Mouse (Mus musculus): ENCODE results near the gene Ube2l6.
"Not testable (repeated sequence)": the region's sequence is repeated elsewhere in the genome, so short reads cannot be mapped to it uniquely, and the experiment has no call there.

Ube2l6 gene

DNA sequence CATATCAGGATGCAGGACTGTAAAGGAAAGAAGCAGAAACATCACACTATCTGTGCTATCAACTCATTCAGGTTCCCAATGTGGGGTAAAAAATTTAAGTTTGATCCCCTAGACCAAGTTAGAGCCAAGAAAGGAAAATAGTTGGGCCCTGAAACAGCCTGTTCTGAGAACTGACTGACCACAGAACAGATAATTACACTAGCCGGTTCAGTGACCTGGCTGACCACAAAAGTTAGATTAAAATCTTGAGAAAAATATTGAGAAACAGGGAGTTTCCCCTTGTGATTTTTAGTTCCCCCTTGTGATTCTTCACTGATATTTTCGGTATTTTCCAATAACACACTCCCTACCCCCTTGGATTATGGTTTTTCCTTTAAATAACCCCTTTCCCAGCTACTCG lies 4.8 kb upstream of the Ube2l6 start:
- DNase-seq: no peak

DNA sequence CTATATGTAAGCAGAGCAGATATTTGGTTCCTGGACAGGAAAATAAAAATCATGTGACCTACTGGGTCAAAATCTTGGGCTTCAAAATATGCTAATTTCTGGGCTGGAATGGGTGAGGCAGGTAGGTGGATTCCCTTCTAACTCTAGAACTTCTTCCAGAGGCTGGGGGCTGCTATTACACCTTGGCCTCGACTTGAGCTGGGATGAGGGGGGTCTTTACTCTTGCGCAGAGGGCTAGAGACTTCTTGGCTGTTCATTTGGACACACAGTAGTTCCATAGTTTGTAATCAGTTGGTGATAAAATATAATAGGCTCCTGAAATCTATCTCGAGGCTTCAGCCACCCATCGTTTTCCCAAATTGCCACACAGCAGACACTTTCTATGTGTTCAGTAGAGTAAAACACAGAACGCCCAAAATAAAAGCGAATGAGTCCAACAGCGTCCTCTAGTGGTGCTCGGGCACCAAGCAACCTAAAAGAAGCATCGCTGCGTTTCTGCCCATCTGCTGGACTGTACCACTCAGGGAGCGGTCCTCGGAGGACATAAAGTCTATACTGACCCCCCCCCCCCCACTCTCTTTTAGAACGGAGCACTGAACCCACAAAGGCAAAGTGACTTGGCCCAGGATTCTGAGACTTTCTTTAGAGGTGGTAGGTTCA lies 665 bp upstream of the Ube2l6 start:
- DNase-seq: peak; percentile 85 to 88

DNA sequence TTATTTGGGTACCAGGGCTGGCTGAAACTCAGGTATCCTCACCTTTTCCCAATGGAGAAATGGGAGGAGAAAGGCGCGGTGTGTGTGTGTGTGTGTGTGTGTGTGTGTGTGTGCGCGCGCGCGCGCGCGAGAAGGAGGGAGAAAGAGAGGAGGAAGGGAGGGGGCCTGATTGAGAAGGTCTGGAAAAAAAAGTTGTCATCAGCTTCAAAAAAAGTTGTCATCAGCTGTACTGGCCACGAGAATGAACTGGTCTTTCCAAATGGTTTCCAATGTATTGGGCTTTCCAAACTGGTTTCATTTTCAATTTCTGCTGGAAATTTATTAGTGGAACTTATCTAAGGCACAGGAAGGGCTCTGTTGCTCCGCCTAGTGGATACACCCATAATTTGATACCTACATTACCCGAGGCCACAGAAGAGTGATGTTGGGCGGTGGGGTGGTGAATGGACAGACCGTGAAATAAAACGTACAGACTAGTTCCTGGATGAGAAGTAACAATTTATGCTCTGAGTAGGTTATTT lies 473 bp downstream of the Ube2l6 start:
- peak; percentile 69 to 81 for DNase-seq

DNA sequence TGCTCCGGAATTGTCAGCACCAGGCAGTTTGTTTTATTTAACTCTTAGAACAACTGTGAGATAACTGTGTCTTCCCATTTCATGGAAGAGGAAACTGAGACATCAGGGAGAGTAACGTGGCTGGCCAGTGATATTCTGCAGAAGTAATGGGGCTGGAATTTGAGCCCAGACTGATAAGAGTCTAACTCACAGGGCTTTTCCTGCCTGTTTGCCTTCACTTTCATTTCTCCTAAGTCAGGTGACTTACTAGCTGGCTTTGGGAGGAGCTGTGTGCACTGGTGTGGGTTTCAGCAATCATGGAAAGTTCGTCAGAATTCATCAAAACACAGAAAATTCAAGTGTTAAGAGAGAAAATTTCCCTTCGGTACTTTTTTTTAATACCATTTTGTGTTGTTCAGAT lies 1.7 kb downstream of the Ube2l6 start:
- DNase-seq: no peak

DNA sequence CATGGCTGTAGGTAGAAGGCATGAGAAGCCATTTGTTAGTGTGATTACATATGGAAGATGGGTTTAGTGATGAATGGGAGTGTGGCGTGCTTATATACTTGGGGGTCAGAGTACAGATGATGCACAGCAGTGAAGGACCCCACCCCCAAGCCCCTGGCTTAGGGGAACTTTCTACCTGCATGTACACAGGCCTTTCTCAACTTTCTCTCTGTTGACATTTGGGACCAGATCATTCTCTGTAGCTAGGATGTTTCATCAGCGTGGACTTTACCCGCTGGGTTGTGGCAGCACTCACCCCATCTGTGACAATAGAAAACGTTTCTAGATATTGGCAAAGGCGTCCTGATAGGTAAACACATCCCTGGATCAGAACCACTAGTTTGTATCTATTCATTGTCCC lies 2.6 kb downstream of the Ube2l6 start:
- DNase-seq: not testable (repeated sequence)

DNA sequence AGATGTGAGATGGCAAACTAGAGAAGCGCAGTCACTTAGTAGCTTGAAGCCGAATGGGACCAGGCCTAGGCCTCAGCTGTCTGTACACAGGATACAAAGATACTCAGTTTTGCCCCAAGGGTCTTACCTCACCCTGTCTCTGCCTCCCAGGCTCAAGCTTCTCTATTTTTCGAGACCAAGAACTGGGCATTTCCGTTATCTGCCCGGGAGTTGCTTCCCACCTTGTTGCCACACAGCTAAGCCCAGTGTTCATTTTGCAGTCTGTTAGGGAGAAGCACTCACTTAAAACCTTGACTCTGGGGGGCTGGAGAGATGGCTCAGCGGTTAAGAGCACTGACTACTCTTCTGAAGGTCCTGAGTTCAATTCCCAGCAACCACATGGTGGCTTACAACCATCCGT lies 5.3 kb downstream of the Ube2l6 start:
- no peak for DNase-seq

DNA sequence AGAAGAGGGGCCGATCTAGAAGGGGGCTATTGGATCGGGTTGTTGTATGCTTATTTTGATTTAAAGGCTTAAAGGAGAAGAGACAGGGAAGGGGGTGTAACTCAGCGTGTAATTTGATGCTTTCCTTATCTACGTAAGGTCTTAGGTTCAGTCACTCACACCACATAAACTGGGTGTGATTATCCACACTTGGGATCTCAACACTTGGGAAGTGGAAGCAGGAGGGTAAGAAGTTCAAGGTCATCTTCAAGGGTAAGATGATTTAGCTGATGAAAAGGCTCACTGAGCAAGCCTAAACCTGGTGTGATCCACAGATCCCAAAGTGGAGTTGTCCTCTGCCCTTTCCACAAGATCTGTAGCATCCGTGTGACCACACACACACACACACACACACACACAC lies 7.9 kb downstream of the Ube2l6 start:
- no peak for DNase-seq

DNA sequence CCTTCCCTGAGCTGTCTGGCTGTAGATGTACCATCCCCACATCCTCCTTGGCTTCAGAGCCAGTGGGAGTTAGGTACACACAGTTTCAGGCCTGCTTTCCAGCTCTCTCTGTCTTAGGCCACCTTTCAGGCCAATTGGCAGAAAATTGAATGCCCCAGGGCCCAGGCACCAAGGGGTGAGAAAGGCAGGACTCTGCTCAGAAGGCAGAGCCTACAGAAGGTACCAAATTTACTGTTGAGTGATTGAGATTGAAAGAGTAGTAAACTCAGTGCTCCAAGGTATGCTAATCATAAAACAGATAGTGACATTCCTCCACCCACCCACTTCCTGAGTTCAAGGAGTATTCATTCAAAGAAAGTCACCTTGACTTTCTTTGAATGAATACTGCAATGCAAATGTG lies 10.7 kb downstream of the Ube2l6 start:
- no peak for DNase-seq

DNA sequence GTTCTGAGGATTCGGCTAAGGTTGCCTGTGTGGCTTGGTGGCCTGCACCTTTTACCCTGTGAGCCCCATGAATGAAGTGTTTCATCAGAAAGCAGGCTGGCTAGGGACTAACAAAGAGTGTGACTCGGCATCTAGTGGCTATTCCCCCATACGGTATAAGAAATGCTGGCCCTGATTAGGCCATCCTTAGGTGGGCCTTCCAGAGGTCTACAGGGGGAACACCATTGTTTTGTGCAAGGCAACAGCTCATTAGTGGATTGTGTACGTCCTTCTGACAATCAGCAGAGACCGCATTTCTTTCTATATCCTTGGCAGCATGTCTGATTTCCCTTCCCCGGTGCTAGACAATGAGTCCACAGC lies 11.9 kb downstream of the Ube2l6 start:
- DNase-seq: no peak

DNA sequence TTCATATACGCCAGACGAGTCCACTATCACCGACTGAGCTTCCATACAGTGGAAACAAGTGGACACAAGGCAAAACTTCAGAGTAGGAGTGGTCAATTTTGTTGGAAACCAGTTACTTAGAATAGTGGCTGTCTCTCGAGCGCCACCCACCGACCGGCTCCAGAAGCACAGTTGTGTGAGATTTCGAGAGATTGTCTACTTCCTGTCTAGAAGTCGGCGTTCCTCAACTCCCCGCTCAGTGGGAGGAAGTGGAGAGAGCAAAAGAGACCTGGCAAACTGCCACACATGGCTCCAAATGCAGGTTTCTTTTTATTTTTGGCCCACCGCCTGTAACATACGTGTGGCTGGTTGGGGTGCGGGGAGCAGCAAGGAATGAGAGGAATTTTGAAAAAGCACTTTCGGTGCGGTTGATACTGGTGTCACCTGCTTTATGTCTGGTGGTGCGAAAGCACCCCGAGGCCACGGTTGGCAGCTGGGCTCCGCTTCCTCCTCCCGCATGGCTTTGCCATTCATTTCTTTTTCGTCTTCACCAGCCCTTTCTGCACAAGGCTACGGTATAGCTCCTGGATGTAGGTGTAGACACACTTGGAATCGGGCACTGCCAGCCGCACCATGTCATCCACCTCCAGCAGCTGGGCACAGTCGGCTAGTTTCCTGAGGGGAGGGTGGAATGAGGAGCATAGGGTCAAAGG lies 12.4 kb downstream of the Ube2l6 start:
- peak; percentile 91 to 93 for DNase-seq

DNA sequence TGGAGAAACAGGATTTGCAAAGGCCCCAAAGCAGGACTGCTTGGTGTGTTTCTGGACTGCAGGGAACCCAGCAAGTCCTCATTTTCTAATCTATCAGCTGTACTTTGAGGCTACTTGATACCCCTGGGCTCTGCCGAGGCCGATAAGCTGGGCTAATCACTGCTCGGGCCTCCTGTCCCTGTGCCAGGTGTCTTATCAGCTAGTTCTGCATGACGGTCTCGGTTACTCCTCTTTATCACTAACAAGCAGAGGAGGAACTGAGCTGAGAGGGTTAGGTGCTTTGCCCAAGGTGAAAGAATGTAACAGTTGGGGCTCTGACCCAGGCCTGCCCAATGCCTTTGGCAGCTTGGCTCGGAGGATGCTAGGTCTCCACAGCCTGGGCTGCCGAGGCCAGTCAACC lies 13.3 kb downstream of the Ube2l6 start:
- DNase-seq: no peak

DNA sequence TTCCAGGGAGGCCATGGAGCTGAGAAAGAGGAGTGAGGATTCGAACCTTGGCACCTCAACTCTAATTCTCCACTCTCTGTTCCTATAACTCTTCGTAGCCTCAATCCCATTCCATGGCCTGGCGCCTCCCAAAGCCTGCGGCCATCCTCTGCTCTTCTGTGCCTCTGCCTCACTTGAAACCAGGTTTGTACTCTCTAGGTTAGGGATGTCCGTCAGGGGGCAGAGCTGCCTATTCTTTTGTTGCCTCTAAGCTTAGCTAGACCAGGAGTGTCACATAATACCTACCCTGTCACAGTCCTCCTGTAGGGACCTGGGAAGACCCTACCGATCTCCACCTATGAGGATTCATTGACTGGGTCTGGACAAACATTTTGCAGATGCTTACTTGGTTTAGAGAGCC lies 14.0 kb downstream of the Ube2l6 start:
- DNase-seq: no peak

DNA sequence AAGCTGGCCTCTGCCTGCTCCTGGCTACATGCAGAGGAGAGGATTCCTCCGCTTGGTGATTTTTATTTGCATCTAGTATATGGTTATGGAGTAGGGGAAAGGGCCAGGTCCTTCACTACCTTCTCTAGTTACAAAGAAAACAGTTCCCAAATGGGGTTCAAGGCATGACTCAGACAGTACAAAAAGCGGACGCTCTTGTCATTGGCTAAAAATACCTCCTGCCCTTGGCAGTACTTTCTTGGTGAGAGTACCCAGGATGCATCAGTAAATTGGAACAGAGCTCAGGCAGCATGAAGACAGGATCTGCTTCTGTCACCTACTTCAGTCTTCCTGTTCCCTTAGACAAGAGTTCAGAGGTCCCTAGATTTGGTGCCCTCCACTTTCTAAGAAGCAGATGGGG lies 21.2 kb downstream of the Ube2l6 start:
- no peak for DNase-seq

DNA sequence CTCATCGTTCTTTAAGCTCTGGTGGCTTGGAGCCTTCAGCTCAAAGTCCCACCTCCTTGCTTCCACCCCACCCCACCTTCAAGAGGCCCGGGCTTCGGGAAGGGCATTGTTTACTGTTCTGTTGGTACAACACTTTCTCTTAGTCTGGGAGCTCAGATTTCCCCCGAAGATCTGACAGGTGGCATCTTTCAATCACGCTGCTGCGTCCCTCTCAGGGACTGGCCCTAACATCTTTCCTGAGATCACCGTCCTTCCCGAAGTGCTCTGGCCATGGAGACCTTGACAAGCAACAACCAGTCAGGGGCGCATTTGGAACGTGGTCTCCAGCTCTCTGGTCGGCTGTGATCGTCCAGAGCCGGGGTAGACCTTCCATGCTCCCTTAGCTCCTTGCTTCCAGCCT lies 23.9 kb downstream of the Ube2l6 start, which contains the start of gene Smtnl1:
Gene Smtnl1 (minus strand): TSS at position 101 of the 400 bp plus-strand sequence.
- no peak for DNase-seq

DNA sequence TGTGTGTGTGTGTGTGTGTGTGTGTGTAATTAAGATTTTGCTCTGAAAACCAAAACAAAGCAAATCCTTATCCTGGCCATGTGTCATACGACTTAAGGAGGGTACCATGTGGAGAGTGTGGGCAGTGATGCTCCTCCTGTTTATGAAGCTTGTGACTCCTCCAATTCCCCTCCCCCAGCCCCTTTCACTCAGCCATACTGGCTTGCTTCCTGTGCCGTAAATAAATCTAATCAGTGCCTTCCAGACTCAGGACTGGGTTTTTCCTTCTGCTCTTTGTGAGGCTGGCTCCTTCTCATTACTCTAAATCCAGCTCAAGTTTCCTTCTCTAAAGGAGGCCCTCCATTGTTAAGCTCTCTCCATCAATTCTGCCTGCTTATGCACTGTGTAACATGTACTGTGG lies 24.6 kb downstream of the Ube2l6 start:
- DNase-seq: no peak

DNA sequence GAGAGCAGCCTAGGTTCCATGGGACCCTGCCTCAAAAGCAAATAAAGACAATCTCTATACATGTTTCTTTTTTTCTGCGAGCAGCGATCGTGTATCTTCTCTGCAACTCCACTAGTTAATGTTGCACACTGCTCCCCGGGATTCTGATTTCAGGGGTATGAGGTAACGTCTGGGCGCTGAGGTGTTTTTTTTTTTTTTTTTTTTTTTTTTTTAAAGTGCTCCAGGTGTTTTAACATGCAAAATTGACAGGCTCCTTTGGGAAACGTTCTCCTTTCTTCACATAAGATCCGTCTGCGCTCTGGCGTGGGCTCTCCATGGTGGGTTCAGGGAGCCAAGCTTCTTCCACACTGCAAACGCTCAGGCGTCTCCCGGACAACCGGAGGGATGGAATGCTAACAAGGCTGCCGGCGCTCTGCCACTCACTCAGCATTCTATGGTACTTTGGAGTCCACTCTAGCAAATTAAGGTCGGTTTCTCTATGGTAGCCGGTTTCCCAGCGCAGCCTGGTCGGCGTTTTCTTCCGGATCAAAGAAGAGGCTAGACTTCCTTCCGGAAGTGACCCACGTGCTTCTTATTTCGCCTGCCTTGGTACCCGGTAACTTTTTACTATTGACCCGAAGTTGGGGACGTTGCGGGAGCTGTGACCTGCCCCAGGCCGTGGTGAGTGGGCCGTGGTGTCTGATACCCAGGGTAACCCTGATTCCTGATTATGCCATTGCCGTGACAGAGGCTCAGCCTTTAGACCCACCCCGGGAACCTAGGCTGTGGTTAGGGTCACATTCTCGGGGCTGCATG lies 28.1 kb downstream of the Ube2l6 start, which contains the start of gene Timm10:
Gene Timm10 (plus strand): TSS at position 510 of the 795 bp plus-strand sequence.
- peak; percentile 82 to 91 for DNase-seq

DNA sequence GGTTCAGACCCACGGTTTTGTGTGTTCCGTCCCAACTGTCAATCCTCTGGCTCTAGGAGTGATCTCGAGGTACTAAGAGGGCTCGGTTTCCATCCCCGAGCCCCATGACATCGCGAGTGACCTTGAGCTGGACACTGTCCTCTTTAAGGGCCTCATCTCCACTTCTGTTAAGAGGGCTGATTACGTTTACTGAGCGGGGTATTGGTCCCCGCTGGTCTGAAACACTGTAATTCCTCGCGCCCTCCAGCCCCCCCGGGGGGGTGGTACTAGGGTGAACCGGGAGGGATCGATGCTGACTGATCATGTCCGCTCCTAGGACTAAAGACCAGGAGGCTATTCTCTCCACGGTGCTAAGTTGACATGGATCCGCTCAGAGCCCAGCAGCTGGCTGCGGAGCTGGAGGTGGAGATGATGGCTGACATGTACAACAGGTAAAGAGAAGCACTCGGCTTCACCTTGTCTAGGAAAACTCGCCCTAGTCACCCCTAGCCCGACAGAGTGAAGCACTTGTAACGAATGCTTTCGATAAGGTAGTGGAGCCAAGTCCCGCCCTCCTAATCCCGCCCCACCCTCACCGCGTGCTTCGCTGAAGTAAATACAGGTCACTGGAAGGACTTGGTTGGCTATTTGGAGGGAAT lies 28.8 kb downstream of the Ube2l6 start:
- peak in 1 of 2 experiments; percentile 42 for DNase-seq

DNA sequence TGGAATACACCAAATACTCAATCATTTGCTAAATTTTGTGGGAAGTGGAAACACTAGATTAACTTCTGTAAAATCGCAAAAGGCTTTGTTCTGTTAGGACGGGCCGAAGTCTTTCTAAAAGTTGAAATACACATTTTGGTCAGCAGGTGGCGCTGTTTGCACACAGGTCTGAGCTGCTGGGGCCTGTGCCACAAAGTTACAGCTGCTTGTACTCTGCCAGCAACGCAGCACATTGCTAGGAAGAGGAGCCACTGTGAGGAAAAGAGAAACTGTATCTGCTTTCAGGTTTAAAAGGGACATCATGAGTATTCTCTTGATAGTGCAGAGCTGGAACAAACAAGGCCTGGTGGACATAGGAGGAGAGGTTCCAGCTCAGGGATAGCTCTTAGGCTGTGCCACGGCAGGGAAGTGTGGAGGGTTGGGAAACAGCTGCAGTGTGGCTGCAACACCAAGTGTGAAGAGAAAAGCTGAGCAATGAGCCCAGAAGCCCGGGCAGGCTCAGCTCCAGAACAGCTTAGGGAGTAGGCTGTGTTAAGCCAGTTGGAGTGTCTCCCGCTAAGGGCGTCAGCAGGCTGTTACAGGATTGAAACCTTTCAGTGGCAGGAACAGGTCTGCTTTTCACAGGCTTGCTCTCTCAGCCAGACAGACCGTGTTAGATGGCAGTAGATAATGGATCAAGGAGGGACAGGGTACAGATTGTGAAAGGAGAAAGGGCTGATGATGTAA lies 33.2 kb downstream of the Ube2l6 start:
- DNase-seq: peak; percentile 83 to 87

DNA sequence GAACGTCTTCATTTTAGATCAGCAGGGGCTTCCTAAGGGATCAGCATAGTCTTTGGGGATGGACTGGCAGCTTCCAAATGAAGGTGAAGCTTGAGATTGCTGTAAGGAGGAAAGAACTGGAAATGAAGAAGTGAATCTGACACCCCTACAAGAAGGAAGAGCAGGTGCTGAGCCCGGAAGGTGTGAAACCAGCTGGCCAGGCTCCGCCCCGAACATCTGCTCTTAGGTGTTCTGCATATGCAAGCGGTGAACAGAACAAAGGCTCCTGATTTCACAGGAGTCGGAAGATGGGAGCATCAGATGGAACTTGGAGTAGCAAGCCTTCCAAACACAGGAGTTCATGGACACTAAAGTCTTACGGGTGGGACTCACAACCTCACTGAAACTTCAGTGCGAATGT lies 38.5 kb downstream of the Ube2l6 start:
- DNase-seq: no peak

DNA sequence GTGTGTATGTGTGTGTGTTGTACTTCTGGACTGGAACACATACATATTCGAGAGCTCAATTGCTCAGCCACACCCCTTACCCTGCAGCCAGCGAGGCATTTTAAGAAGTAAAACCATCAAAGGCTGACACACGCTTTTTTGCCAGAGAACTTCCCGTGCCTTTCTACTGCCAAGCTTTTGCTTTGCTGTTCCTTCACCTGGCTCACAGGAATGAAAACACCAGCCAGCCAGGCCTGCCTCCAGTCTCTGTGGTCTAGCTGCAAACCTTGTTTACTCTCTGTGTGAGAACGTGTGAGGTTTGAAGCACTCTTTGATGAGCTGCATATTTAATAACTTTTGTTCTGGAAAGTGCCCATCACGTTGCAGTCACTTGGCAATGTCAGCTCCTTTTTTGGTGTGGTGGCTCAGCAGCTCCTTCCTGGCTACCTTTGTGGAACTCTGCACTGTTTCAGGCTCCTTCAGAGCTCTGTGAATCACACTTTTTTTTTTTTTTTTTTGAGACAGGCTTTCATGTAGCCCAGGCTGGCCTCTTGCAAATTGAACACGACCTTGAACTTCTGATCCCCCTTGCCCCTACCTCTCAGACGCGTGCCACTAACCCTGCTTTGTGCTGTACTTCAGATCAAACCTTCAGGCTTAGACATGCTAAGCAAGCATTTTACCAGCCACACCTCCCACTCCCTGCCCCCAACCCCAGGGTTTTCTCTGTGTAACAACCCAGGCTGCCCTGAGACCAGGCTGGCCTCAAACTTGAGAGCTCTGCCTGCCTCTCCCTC lies 39.4 kb downstream of the Ube2l6 start:
- no peak for DNase-seq

DNA sequence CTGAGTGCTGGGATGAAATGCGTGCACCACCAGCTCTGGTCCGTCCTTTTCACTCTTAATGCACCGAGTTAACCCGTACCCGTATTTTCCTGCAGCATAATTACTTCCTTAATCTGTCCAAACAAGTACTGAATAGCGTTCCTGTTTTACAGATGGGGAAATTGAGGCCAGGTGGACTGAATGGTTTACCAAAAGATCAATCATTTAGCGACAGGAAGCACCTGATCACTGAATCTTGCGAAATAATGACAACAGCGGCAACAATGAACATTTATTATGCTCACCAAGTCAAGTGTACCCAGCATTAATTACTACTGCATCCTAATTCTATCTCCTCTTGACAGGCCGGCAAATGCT lies 39.9 kb downstream of the Ube2l6 start, which contains the start of gene Slc43a1:
Gene Slc43a1 (plus strand): TSS at position 258 of the 357 bp plus-strand sequence.
- no peak for DNase-seq

Data from kidney, postnatal 4 days (tissue).